Mouse (Mus musculus): ENCODE data around the gene Gabrg2.

Gene Gabrg2

DNA sequence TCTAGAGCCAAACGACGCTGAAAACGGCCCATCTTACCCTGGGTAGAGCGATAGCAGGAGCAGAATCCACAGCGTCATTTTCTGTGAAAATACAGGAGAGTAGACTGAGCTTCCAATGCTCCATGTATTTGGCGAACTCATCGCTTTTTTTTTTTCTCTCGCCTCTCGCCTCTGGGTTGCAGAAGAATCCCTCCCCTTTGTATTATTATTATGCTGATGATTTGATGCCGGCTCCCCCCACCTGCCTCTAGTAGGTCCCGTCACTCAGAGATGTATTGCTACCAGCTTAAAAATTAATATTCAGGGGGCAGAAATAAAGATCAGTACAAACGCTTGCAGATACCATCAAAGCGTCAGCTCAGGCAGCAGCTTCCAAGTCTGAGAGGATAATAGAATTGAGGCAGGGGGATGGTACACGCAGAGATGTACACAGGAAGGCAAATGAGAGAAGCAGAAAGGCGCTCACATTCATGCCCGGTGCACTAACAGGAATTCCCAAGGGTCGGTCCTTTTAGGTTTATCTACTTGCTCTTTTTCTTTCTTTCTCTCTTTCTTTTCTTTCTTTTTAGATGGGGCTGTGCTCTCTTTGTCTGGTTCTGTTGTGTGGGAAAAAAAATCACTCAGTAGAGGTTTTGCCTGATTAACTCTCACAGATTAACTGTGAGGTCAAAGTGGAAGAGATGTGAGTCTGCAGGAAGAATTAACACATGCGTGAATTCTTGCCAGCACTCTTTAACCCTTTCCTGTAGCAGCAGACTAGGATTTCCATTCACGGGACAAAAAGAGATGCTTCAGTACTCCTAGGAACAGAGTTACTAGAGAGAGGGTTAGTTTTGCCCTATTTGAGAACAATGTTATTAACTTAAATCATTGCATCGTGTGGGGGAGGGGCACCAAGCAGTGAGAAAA is at the start of gene Gabrg2:
TSS of gene Gabrg2 (minus strand) at position 668 of the 909 bp plus-strand sequence.
- DNase-seq (ENCODE audit: low spot score in 2 of 2) = peak; percentile 35 to 61

- DNase-seq (ENCODE audit: low spot score in 2 of 2) = peak in 1 of 2 experiments; percentile 11
Measured at GRCm38 (mm10) chr11:42048201-42048600, 47.5 kb upstream of the Gabrg2 start.

DNA sequence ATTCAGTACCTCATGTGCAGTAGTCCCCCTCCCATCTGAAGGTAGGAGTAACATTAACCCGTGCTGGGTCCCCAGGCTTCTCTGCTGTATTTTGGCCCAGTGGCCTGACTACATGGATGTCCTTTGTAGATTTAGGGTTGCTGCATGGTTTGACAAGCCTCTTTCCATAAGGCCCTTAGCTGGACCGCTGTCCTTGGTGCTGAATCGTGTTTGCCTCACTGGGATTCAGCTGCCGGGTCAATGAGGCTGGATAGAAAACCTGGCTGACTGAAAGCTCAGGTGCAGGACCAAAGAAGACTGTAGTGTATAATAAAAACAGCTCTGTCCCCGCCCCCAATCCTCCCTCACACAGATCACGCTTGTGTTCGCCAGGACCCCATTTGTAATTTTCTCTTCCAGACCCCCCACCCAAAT is 1.2 kb downstream of the Gabrg2 start:
- DNase-seq (ENCODE audit: low spot score in 2 of 2) = peak; percentile 47 to 60

DNA sequence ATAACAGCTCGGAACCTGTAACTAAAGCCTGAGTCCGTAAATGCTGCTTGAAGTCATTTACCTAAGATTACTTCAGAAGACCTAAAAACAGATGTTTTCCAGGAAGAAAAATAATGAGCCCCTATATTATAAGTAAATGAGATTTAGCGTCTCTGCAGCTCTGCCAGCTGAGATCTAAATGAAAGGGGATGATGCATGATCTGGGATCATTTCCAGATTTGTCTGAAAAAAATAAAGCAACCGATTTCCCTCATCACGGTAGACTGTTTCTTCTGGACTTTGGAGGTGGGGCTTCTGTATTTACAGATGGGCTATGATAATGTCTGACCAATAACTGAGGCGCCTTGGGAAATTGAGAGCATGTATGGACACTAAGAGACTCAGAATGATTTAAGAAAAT is 20.5 kb downstream of the Gabrg2 start:
- no peak for DNase-seq (ENCODE audit: low spot score in 2 of 2)

DNA sequence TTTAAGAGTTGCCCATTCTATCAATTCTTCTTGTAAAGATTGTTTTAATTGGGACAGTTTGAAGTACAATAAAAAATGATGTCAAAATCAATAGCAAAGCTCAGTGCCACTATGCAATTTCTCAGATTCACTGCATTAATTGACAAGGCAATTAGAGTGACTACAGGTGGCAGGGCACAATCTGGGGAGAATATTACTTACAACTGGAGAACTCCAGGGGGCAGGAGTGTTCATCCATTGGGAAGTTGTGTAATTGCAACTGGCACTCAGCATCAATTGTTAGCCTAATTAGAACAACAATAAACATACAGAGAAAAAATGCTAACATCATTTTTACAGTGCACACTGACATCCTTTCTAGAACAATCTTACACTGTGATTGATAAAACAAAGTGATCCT is 32.1 kb downstream of the Gabrg2 start:
- DNase-seq (ENCODE audit: low spot score in 2 of 2) = no peak

GRCm38 (mm10) chr11:41962706-41963105 is 38.0 kb downstream of the Gabrg2 start:
- DNase-seq (ENCODE audit: low spot score in 2 of 2) = peak in 1 of 2 experiments; percentile 30

GRCm38 (mm10) chr11:41953550-41953949 is 47.1 kb downstream of the Gabrg2 start:
- DNase-seq (ENCODE audit: low spot score in 2 of 2) = no peak

DNA sequence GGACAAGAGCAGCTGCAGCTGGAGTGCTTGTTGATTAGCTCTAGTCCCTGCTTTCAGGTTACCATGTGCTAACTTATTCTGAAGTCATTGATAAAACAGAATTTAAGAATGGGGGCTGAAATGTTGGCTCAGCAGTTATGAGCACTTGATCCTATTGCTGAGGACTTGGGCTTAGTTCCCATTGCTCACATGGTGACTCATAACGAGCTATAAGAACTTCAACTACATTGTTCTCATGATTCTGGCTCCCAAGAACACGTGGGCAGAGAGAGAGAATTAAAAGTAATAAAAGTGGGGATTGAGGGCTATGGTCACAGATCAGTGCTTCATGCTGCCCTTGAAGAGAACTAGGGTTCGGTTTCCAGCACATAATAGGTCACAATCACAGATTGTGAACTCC is 48.8 kb downstream of the Gabrg2 start:
- no peak for DNase-seq (ENCODE audit: low spot score in 2 of 2)

DNA sequence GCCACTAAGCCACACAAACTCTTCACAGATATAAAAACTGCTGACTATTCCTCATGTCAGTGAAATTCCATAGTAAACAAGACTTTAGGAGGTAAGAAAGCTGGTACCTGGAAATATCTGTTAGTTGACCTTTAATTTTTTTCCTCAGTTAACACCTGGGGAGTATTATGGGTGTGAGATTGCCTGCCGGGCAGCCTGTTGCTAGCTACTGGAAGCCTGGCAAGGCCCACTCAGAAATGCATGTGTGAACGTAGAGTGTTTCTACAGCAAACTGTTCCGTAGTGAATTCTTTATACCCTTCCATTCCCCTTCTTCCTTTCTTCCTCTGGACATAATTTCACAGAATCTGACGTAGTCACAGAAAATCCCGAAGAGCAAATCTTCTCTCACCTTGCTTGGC is 55.2 kb downstream of the Gabrg2 start:
- no peak for DNase-seq (ENCODE audit: low spot score in 2 of 2)

DNA sequence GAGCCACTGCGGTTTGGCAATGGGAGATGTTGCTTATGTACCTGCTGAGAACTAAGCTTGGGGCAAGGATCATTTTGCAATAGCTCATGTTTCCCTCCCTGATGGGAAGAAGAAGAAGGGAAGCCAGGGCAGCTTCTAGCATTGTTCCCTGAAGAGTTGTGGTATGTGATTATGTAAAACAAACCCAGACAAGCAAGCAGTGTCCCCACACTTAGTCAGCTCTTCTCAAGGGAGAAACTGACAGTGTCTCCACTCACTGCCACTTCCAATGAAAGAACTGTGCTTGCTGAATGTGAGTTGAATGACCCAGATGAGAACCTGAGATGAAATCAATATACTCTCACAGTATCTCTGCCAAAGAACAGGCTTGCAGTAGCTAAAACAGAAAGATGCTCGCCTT is 62.7 kb downstream of the Gabrg2 start:
- DNase-seq (ENCODE audit: low spot score in 2 of 2) = no peak

DNA sequence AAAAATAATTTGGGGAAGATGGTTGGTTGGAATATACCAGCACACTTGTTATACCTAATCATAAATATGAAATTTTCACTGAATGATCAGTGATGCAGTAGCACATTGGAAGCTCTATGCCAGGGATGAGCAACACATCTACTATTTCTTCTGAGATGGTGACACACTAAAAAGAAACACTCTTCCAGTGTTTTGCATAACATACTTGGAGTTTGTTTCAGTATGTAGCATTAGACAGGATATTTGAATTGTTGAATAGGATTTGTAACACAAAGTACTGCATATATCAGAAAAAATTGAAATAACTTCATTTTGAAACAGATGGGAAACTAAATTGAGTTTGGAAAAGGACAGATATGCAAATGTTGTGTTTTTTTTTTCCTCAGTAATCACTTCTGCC is 81.8 kb downstream of the Gabrg2 start:
- DNase-seq (ENCODE audit: low spot score in 2 of 2) = no peak

DNA sequence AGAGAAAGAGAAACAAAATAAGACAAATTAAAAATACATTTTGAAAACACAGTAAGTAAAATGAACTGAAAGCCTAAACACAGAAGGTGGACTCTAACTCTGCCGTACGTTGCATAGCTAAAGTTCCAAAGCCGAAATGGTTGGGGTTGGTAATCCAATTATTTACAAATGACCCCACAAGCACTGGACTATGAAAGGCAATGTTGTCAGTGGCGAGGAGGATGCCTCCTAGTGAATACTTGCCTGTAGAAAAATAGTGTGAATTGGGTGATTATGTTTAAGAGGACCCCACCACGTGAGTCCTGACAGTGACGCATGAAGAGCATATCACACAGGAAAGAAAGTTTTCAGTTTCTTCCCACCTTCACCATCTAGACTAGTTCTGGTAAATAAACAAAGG is 86.6 kb downstream of the Gabrg2 start:
- DNase-seq (ENCODE audit: low spot score in 2 of 2) = no peak

- DNase-seq (ENCODE audit: low spot score in 2 of 2) = no peak
Measured at GRCm38 (mm10) chr11:41903661-41904060, 97.0 kb downstream of the Gabrg2 start.

All from frontal cortex, postnatal 36 days (tissue).